Mouse (Mus musculus) retina, postnatal 7 days (tissue): ENCODE data around the gene Crnn.

Source experiments
- DNase-seq: peaks from one replicate; pipeline ENCODE4 v3.0.0-alpha.2; 2012; ENCODE audit warnings: low read depth, low spot score

The Crnn gene

DNA sequence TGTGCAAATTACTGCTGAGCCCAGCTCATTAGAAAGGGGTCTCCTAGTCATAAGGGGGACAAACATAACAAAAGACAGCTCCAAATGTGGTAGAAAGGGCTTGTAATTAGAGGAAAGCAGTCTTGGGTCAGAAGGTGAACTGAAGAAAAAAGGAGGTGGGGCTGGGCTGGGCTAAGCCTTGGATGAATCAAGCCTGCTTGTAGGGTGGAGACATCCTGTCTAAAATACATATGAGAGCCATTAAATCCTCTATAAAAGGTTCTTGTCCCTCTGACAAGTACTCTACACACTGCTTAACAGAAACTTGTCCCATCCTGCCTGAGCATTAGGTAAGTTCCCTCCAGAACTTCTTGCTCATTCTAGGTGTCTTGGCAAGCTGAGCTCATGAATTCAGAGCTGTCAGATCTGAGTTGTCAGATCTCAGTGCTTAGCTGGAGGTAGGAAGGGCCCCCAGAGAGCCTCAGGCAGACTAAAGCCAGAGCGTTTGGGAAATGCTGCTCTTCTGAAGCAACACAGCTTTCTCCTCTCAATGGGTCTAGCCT lies at the start of gene Crnn:
TSS of gene Crnn (plus strand) at position 278 of the 542 bp plus-strand sequence.
- DNase-seq: no peak

DNA sequence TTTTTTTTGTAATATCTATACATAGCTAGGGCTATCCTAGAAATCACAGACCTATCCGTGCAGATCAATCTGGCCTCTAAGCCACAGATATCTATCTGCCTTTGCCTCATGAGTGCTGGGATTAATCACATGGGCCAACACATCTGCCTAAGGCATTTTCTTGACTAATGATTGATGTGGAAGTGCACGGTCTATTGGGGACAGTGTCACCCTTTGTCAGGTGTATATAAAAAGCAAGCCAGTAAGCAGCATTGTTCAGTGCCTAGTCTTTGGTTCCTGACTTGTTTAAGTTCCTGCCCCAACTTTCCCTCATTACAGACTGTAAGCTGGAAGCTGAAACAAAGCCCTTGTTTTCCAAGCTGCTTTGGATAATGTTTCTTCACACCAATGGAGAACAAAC lies 48.1 kb upstream of the Crnn start:
- no peak for DNase-seq

DNA sequence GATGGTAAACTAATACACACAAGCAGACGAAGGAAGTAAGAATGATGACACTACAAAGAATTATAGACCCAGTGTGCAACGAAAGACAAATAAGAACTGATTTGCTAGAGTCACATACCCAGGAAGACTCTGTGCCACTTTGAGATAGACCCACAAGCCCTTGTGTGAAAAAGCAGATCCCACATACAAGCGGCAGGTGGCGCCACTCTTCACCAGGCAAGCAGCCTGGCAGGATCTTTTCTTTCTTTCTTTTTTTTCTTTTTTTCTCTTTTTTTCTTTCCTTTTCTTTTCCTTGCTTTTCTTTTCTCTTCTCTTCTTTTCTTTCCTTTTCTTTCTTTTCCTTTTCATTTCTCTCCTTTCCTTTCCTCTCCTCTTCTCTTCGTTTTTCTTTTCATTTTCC lies 32.9 kb upstream of the Crnn start:
- no peak for DNase-seq

DNA sequence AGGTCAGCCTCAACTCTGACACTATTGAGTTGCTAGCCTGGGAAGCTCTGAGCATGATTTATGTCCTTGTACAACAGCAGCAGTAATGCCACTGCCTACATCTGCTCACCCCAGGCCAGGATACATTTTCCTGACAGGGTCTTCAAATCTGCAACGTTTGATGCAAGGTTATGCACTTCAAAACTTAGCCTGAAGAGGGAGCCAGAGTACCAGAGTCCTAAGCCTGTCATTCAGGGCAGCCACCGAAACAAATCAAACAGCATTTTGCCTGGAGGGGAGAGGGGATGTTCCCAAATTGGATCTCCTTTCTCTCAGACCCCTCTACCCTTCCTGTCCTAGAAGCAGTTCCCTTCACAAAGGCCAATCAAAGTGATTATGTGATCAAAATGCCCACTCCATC lies 30.1 kb upstream of the Crnn start:
- peak; percentile 39 for DNase-seq

DNA sequence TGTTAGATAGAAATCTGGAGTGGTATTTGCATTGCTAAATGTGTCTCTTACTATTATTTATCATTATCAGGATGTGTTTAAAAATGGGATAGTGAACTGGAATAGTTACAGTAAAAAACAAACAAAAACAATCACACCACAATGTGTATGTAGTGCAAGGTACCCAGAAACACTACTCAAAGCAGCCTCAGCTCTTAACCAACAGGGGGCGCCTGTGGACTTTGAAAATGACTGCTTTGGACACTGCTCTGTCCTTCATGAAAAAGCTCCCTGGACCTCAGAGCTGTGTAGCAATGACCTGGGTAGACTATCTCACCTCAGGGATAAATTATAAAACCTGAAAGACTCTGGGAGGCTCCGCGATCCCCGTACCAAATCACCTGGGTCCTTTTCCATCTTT lies 25.5 kb upstream of the Crnn start:
- DNase-seq: no peak

DNA sequence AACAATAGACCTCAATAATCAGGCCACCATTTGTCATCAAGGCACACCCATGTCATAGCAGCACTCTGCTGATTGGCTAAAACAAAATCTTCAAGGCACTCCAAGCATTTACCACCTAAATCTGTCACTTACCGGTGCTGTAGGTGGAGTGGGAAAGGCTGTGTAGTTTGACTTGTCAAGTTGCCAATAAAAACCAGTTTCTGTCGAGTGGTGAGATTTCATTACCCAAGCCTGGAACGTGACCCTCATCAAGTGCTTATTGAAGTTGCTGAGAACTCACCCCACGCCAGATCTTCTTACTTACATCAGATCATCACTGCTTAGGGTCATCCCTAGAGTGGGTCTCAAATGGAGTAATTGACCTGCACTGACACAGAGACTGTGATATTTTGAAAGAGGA lies 16.5 kb upstream of the Crnn start:
- DNase-seq: no peak

DNA sequence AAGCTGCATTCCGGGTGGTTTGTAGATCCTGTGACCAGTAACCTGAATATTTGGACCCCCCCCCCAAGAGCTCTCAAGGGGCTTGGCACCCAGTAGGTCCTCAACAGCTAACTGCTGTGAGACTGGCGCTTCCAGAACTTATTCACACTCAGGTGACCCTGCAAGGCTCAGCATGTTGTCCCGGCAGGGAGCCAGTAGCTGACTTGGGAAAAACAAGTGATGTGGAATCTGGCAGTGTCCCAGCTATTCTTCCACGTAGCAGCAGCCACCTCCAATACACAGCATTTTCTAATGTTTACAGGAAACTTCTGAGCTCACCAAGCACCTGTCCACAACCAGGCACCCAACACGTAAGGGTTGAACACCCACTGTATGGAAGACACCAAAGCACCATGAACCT lies 15.5 kb upstream of the Crnn start:
- no peak for DNase-seq

DNA sequence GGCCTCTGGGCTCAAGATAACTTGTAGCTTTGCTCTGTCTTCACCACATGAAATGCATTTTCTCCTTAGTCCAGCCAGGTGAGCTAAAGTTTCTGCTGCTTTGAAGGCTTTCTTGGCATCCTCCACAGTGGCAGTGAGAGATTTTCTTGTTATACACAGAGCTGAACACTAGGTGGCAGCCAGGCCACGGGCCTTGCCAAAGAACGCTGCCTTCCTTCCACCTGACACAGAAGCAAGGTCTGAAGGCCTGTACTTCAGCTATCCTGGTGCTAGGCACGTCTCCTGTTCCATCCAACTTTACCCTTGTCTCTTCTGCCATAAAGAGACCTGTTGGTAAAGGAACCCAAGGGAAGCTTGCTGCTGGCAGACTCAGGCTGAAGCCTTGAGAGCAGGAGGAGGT lies 14.1 kb upstream of the Crnn start:
- DNase-seq: peak; percentile 19

DNA sequence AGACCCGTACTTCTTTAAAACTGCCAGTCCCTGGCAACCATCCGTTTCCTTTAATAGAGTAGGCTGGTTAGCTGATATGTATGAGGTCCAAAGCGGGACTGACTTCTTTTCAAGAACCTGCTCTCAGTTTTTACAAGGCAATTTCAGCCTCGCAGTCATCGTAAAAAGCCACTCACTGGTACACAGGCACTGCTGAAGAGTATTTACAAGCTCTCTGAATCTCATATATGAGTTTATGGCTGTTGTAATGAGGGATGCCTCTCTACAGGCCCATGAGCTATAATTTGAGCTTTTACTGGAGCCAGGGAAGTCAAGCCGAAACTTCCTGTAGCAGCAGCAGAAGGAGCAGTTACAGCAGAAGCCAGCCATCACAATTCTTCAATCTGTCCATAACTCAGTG lies 17.9 kb downstream of the Crnn start:
- DNase-seq: no peak

DNA sequence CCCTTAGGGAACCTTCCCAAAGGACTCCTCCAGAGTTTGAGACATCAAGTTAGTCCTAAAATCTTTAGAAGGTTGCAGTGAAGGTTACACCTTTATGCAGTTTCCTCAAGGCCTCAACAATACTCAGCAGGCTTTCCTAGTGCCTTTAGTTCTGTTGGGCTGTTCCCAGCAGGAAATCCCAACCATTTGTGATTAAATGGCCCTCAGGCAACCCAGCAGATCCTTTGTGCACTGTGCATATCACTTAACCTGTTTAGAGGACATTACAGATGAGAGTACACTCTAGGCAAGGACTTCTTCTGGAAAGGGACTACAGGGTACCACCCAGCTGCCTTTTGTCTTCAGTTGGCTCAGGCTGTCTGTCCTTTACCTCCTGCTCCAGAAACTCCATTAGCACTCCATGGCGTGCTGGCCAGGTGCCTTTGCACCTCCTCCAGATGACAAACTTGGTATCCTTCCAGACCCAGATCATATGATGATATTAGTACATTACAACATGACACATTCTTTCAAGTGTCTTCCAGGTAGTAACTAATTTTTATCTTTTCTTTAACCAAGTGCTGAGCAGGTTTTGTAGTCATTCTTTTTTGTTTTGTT lies 18.5 kb downstream of the Crnn start:
- no peak for DNase-seq

DNA sequence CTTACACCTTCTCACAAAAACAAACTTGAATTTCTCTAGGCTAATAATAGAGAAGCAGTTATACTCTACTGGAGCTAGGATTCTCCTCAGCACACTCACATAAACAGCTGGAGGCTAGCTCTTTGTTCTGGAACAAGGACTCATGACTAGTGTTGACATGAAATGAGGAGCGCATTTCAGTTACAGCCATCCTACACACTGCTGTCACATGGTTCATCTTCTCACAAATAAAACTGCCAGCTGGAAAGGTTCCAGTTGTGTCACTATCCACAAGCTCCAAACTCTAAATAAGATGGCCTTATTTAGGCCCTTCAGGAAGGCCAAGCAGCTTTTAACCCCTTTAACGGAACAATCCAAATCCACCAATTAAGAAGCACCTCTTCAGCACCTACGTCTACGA lies 36.3 kb downstream of the Crnn start:
- no peak for DNase-seq

DNA sequence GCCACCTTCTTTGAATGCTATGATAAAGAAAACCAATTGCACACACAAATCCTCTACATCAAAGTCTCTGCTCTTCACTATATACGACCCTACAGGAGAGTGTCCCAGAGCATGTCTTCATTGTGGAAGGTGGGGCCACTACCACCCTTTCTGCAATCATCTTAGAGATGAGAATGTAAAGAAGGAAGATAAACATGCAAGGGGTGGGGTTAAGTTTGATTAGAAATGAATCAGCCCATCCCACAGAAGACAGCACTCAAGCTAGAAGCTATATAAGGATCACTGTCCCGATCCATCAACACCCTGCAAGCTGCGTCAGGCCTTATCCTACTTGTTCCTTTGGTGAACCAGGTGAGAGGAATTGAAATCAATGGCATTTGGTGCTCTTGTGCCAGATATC lies 52.4 kb downstream of the Crnn start, which contains the start of gene Flg2:
TSS of gene Flg2 (plus strand) at position 301 of the 400 bp plus-strand sequence.
- DNase-seq: no peak
